Mouse (Mus musculus) lung, embryonic 14.5 days (tissue): ENCODE measurements at regions not wholly inside any gene's neighbourhood (a gene's known extent, or its start where the extent isn't known, plus 50 kb on each side); places are given as distances from the start of the nearest gene placed in this dataset.

ENCODE experiments used
- ATAC-seq: fragments of 200-750 bp; cut with Nextera tagmentation; 2 replicates; pipeline ENCODE4 v1.8.0; 2017; ENCODE audit warnings: mild to moderate bottlenecking, moderate TSS enrichment, moderate library complexity; ENCODE audit not compliant: insufficient read depth
- DNase-seq: peaks from one replicate; pipeline ENCODE4 v3.0.0-alpha.2; 2015
- H3K27ac ChIP-seq: fragments of 300-500 bp; sonication (generic); 2 replicates; pipeline ENCODE4 v1.5.1; 2014; ENCODE audit warnings: low read depth, mild to moderate bottlenecking, moderate library complexity
- H3K27me3 ChIP-seq: fragments of 300-500 bp; sonication (generic); 2 replicates; pipeline ENCODE4 v1.6.1; 2014; ENCODE audit warnings: low read length, control low read depth; ENCODE audit not compliant: insufficient read depth
- H3K36me3 ChIP-seq: fragments of 300-500 bp; sonication (generic); 2 replicates; pipeline ENCODE4 v1.6.1; 2014; ENCODE audit warnings: control low read depth; ENCODE audit not compliant: insufficient read depth
- H3K4me1 ChIP-seq: fragments of 300-500 bp; sonication (generic); 2 replicates; pipeline ENCODE4 v1.6.1; 2014; ENCODE audit warnings: antibody characterized with exemption, control low read depth; ENCODE audit not compliant: insufficient read depth
- H3K4me2 ChIP-seq: fragments of 300-500 bp; sonication (generic); 2 replicates; pipeline ENCODE4 v1.6.1; 2014; ENCODE audit warnings: mild to moderate bottlenecking
- H3K4me3 ChIP-seq: fragments of 300-500 bp; sonication (generic); 2 replicates; pipeline ENCODE4 v1.5.1; 2014; ENCODE audit warnings: low read depth, low read length
- H3K9ac ChIP-seq: fragments of 300-500 bp; sonication (generic); 2 replicates; pipeline ENCODE4 v1.6.1; 2014
- H3K9me3 ChIP-seq: fragments of 300-500 bp; sonication (generic); 2 replicates; pipeline ENCODE4 v1.6.1; 2016; ENCODE audit warnings: low read depth, low read length, control low read depth
- CTCF ChIP-seq: IDR thresholded peaks from 2 replicates; pipeline ENCODE4 v1.5.1; 2016; ENCODE audit warnings: antibody characterized with exemption, low read depth
- WGBS: fragments of 180-500 bp; shearing (Covaris S2); extraction: QIAGEN DNeasy Blood & Tissue Kit; methylation state at CpG from one replicate; pipeline ENCODE4 v1.1.7; 2014; 5-methylcytosine and 5-hydroxymethylcytosine counted together

GRCm38 (mm10) chr8:109062376-109062775, 431.5 kb upstream of the Pmfbp1 start:
- no peak overlapping the region for H3K4me3 ChIP-seq
- no peak for TF ChIP-seq CTCF
- H3K4me2 ChIP-seq, result no peak overlapping the region
- no peaks in the 10 kb centered on the region for H3K4me1 ChIP-seq
- ATAC-seq (no peak), DNase-seq (no peak)
- H3K27ac ChIP-seq, result no peak overlapping the region
- no peaks in the 10 kb centered on the region for H3K27me3 ChIP-seq
- no peaks in the 10 kb centered on the region for H3K9me3 ChIP-seq
- H3K36me3 ChIP-seq, result no peaks in the 10 kb centered on the region
- H3K9ac ChIP-seq, result no peak overlapping the region

GRCm38 (mm10) chr8:109073715-109074114, 420.1 kb upstream of the Pmfbp1 start:
- Histone ChIP-seq H3K27me3 (no peaks in the 10 kb centered on the region), H3K4me3 (no peak overlapping the region), H3K9ac (no peak overlapping the region), H3K27ac (no peak overlapping the region), H3K9me3 (no peaks in the 10 kb centered on the region), H3K4me1 (no peaks in the 10 kb centered on the region), H3K36me3 (no peaks in the 10 kb centered on the region), H3K4me2 (no peak overlapping the region)
- 85% methylated on average over 4 of the region's 4 CpGs for WGBS
- DNase-seq (no peak), ATAC-seq (no peak)
- TF ChIP-seq CTCF, result no peak

- Histone ChIP-seq H3K27ac (no peak overlapping the region), H3K9me3 (no peaks in the 10 kb centered on the region), H3K4me2 (peak overlapping the region; percentile 62), H3K4me1 (no peaks in the 10 kb centered on the region), H3K9ac (peak overlapping the region; percentile 34), H3K36me3 (no peaks in the 10 kb centered on the region), H3K4me3 (peak overlapping the region; percentile 40), H3K27me3 (no peaks in the 10 kb centered on the region)
- TF ChIP-seq CTCF, result no peak
- ATAC-seq (peak; percentile 69), DNase-seq (peak; percentile 85)
- 12% methylated on average over 12 of the region's 12 CpGs for WGBS
Measured at GRCm38 (mm10) chr8:109075006-109075405, 418.8 kb upstream of the Pmfbp1 start.

- 47% methylated on average over 6 of the region's 6 CpGs for WGBS
- no peaks in the 10 kb centered on the region for H3K27me3 ChIP-seq
Measured at GRCm38 (mm10) chr8:109079223-109079622, 414.6 kb upstream of the Pmfbp1 start.

GRCm38 (mm10) chr8:109081295-109081694, 412.5 kb upstream of the Pmfbp1 start:
- Histone ChIP-seq H3K27me3 (no peaks in the 10 kb centered on the region), H3K36me3 (no peaks in the 10 kb centered on the region), H3K27ac (peak overlapping the region; percentile 72; the same call in 1 of the 2 replicates), H3K4me1 (no peaks in the 10 kb centered on the region), H3K4me2 (no peak overlapping the region), H3K9ac (no peak overlapping the region), H3K4me3 (no peak overlapping the region), H3K9me3 (no peaks in the 10 kb centered on the region; the same call in 1 of the 2 replicates)
- TF ChIP-seq CTCF, result no peak
- ATAC-seq, result peak; percentile 73
- WGBS, result 29% methylated on average over 5 of the region's 5 CpGs
- peak; percentile 83 for DNase-seq

More at GRCm38 (mm10) chr8:109079223-109079622, 414.6 kb upstream of the Pmfbp1 start:
- Histone ChIP-seq H3K4me1 (no peaks in the 10 kb centered on the region), H3K36me3 (no peaks in the 10 kb centered on the region), H3K9me3 (no peaks in the 10 kb centered on the region; the same call in 1 of the 2 replicates), H3K4me2 (no peak overlapping the region), H3K27ac (no peak overlapping the region), H3K4me3 (no peak overlapping the region), H3K9ac (no peak overlapping the region)
- TF ChIP-seq CTCF, result no peak
- ATAC-seq (no peak), DNase-seq (peak; percentile 13)

GRCm38 (mm10) chr8:109085134-109085533, 408.7 kb upstream of the Pmfbp1 start:
- no peak overlapping the region for H3K9ac ChIP-seq
- no peak overlapping the region for H3K27ac ChIP-seq
- DNase-seq (no peak), ATAC-seq (no peak)
- H3K4me3 ChIP-seq, result no peak overlapping the region
- no peaks in the 10 kb centered on the region for H3K4me1 ChIP-seq
- H3K36me3 ChIP-seq, result no peaks in the 10 kb centered on the region
- H3K4me2 ChIP-seq, result no peak overlapping the region
- no peaks in the 10 kb centered on the region; the same call in 1 of the 2 replicates for H3K9me3 ChIP-seq
- no peak for TF ChIP-seq CTCF
- 87% methylated on average over 7 of the region's 7 CpGs for WGBS
- no peaks in the 10 kb centered on the region for H3K27me3 ChIP-seq

GRCm38 (mm10) chr8:109087781-109088180, 406.0 kb upstream of the Pmfbp1 start:
- H3K4me1 ChIP-seq, result no peaks in the 10 kb centered on the region
- no peak overlapping the region for H3K4me2 ChIP-seq
- H3K4me3 ChIP-seq, result no peak overlapping the region
- DNase-seq (no peak), ATAC-seq (no peak)
- no peaks in the 10 kb centered on the region for H3K9me3 ChIP-seq
- no peaks in the 10 kb centered on the region for H3K27me3 ChIP-seq
- TF ChIP-seq CTCF, result no peak
- H3K27ac ChIP-seq, result no peak overlapping the region
- WGBS, result 40% methylated on average over 1 of the region's 1 CpGs
- H3K36me3 ChIP-seq, result no peaks in the 10 kb centered on the region
- no peak overlapping the region for H3K9ac ChIP-seq

GRCm38 (mm10) chr8:109099671-109100070, 394.2 kb upstream of the Pmfbp1 start:
- no peak overlapping the region for H3K9ac ChIP-seq
- TF ChIP-seq CTCF, result no peak
- DNase-seq, result no peak
- no peak overlapping the region for H3K4me2 ChIP-seq
- no peak overlapping the region for H3K4me3 ChIP-seq
- no peaks in the 10 kb centered on the region for H3K9me3 ChIP-seq
- ATAC-seq, result no peak
- 84% methylated on average over 15 of the region's 15 CpGs for WGBS
- no peak overlapping the region for H3K27ac ChIP-seq
- no peaks in the 10 kb centered on the region for H3K36me3 ChIP-seq
- no peaks in the 10 kb centered on the region for H3K4me1 ChIP-seq
- no peaks in the 10 kb centered on the region for H3K27me3 ChIP-seq
